Mouse (Mus musculus) adrenal gland, adult 8-10 months (tissue): ENCODE measurements at regions not wholly inside any gene's neighbourhood (a gene's known extent, or its start where the extent isn't known, plus 50 kb on each side); places are given as distances from the start of the nearest gene placed in this dataset.

ENCODE experiments used
- DNase-seq: peaks from one replicate; pipeline ENCODE4 v3.0.0; 2022

GRCm38 (mm10) chr10:46905337-46905736 is 1327.7 kb downstream of the Hace1 start:
- DNase-seq = no peak

GRCm38 (mm10) chr10:46922527-46923200 is 1345.0 kb downstream of the Hace1 start:
- DNase-seq = no peak

GRCm38 (mm10) chr10:46934311-46934710 is 1356.7 kb downstream of the Hace1 start:
- no peak for DNase-seq

GRCm38 (mm10) chr10:46936248-46936970 is 1358.8 kb downstream of the Hace1 start:
- DNase-seq = no peak

- no peak for DNase-seq
These were observed 1361.7 kb downstream of the Hace1 start for GRCm38 (mm10) chr10:46939338-46939737.

- DNase-seq = no peak
These were observed 1362.2 kb downstream of the Hace1 start for GRCm38 (mm10) chr10:46939819-46940218.

- no peak for DNase-seq
These were observed 1375.3 kb downstream of the Hace1 start for GRCm38 (mm10) chr10:46952940-46953339.

GRCm38 (mm10) chr10:46954701-46955100 is 1377.1 kb downstream of the Hace1 start:
- no peak for DNase-seq

- DNase-seq = no peak
These were observed 1402.8 kb downstream of the Hace1 start for GRCm38 (mm10) chr10:46980410-46980809.

- DNase-seq = no peak
These were observed 1422.1 kb downstream of the Hace1 start for GRCm38 (mm10) chr10:46999701-47000100.

- DNase-seq = no peak
These were observed 1451.1 kb downstream of the Hace1 start for GRCm38 (mm10) chr10:47028765-47029164.

- no peak for DNase-seq
These were observed 1477.0 kb downstream of the Hace1 start for GRCm38 (mm10) chr10:47054672-47055071.

GRCm38 (mm10) chr10:47102551-47102950 is 1524.9 kb downstream of the Hace1 start:
- DNase-seq = peak; percentile 1
